Mouse (Mus musculus): ENCODE measurements at regions not wholly inside any gene's neighbourhood (a gene's known extent, or its start where the extent isn't known, plus 50 kb on each side); places are given as distances from the start of the nearest gene placed in this dataset.

DNA sequence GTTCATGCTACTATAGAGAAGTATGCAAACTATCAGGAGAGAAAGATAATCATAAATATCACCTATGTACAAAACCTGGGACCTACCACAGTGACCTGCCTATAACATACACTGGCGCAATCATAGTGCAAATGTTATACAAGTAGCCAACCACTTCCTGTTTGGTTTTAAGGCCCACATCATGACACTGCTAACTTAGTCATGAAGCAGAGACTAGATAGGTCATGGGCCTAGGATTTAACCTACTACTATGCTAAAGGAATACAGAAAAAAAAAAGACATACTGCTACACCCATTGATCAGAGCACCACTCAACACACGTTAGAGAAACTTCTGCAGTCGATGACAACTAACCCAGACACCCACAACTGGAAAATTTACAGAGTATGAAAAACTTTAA, 498.6 kb upstream of the Acvr2a start:
- no peak for TF ChIP-seq CTCF (IDR thresholded peaks at IDR 0.05; ENCODE audit: borderline replicate concordance, insufficient read depth, low read depth, low read length)
- no peak for TF ChIP-seq POLR2A (IDR thresholded peaks at IDR 0.05; ENCODE audit: borderline replicate concordance, insufficient read depth, low read length)
- Histone ChIP-seq H3K4me3 (replicated peaks; ENCODE audit: insufficient read depth, low read depth, low read length) (no peak overlapping the region), H3K27me3 (ENCODE audit: control insufficient read depth, insufficient read depth, low read length) (no peaks in the 10 kb centered on the region), H3K4me1 (ENCODE audit: control insufficient read depth, insufficient read depth, low read length) (peaks cover 6% of the 10 kb centered on the region; the same call in 1 of the 2 replicates), H3K27ac (ENCODE audit: insufficient read depth, low read length) (no peak overlapping the region)
- WGBS, result 96% methylated on average over 3 of the region's 3 CpGs
- no peak for DNase-seq

GRCm38 (mm10) chr2:48316180-48316889, 497.6 kb upstream of the Acvr2a start:
- TF ChIP-seq POLR2A (IDR thresholded peaks at IDR 0.05; ENCODE audit: borderline replicate concordance, insufficient read depth, low read length), result no peak
- no peak for TF ChIP-seq CTCF (IDR thresholded peaks at IDR 0.05; ENCODE audit: borderline replicate concordance, insufficient read depth, low read depth, low read length)
- DNase-seq, result no peak
- Histone ChIP-seq H3K4me1 (ENCODE audit: control insufficient read depth, insufficient read depth, low read length) (peaks cover 6% of the 10 kb centered on the region; the same call in 1 of the 2 replicates), H3K4me3 (replicated peaks; ENCODE audit: insufficient read depth, low read depth, low read length) (no peak overlapping the region), H3K27me3 (ENCODE audit: control insufficient read depth, insufficient read depth, low read length) (no peaks in the 10 kb centered on the region), H3K27ac (ENCODE audit: insufficient read depth, low read length) (no peak overlapping the region)
- 91% methylated on average over 8 of the region's 8 CpGs for WGBS

- H3K4me3 ChIP-seq (replicated peaks; ENCODE audit: insufficient read depth, low read depth, low read length), result peak overlapping the region; percentile 45
- WGBS, result 5% methylated on average over 7 of the region's 7 CpGs
- H3K27ac ChIP-seq (ENCODE audit: insufficient read depth, low read length), result no peak overlapping the region
- peak; percentile 57 to 70 for DNase-seq
- no peaks in the 10 kb centered on the region for H3K27me3 ChIP-seq (ENCODE audit: control insufficient read depth, insufficient read depth, low read length)
- TF ChIP-seq POLR2A (IDR thresholded peaks at IDR 0.05; ENCODE audit: borderline replicate concordance, insufficient read depth, low read length), result no peak
- no peak for TF ChIP-seq CTCF (IDR thresholded peaks at IDR 0.05; ENCODE audit: borderline replicate concordance, insufficient read depth, low read depth, low read length)
- peaks cover 6% of the 10 kb centered on the region; the same call in 1 of the 2 replicates for H3K4me1 ChIP-seq (ENCODE audit: control insufficient read depth, insufficient read depth, low read length)
These were observed 496.1 kb upstream of the Acvr2a start for GRCm38 (mm10) chr2:48317821-48318220.

- Histone ChIP-seq H3K27ac (ENCODE audit: insufficient read depth, low read length) (no peak overlapping the region), H3K27me3 (ENCODE audit: control insufficient read depth, insufficient read depth, low read length) (no peaks in the 10 kb centered on the region), H3K4me3 (replicated peaks; ENCODE audit: insufficient read depth, low read depth, low read length) (no peak overlapping the region), H3K4me1 (ENCODE audit: control insufficient read depth, insufficient read depth, low read length) (peaks cover 6% of the 10 kb centered on the region; the same call in 1 of the 2 replicates)
- WGBS, result 72% methylated on average over 8 of the region's 8 CpGs
- TF ChIP-seq POLR2A (IDR thresholded peaks at IDR 0.05; ENCODE audit: borderline replicate concordance, insufficient read depth, low read length), result no peak
- TF ChIP-seq CTCF (IDR thresholded peaks at IDR 0.05; ENCODE audit: borderline replicate concordance, insufficient read depth, low read depth, low read length), result no peak
- no peak for DNase-seq
These were observed 495.4 kb upstream of the Acvr2a start for GRCm38 (mm10) chr2:48318384-48319030.

DNA sequence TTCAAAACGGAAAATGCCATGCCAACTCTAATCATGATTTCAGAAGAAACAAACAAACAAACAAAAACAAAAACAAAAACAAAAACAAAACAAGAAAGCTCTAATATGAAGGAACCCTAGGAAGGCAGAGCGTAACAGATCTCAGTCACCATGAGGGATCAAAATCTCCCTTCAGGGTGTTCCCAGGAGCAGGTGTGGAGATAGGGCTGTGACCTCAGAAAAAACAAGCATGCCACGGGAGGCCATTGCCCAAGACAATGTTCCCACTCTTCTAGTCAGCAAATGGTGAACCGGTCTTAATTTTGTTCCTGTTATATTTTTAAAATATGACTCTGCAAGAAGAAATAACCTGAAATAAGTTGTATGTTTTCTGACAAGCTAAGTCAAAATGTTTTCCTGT, 492.4 kb upstream of the Acvr2a start:
- TF ChIP-seq POLR2A (IDR thresholded peaks at IDR 0.05; ENCODE audit: borderline replicate concordance, insufficient read depth, low read length), result no peak
- no peak for TF ChIP-seq CTCF (IDR thresholded peaks at IDR 0.05; ENCODE audit: borderline replicate concordance, insufficient read depth, low read depth, low read length)
- H3K27me3 ChIP-seq (ENCODE audit: control insufficient read depth, insufficient read depth, low read length), result no peaks in the 10 kb centered on the region

DNA sequence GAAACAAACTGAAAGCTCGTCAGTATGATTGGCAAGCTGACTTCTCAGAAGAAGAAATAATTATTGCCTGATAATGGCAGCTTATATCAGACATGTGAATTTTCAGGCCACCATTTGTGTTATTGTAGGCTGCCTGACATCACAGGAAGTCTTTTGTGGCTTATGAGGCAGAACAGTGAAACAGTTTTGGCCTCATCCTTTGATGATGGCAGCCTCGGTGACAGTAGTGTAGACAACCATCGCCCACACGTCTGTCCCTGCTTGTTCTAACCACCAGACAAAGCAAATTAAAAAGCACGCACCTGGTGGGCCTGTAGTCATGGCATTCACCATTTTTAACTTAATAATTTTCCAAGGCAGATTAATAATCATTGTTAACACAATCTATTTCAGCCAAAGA, 491.6 kb upstream of the Acvr2a start:
- H3K4me1 ChIP-seq (ENCODE audit: control insufficient read depth, insufficient read depth, low read length), result peaks cover 6% of the 10 kb centered on the region; the same call in 1 of the 2 replicates
- no peak overlapping the region for H3K4me3 ChIP-seq (replicated peaks; ENCODE audit: insufficient read depth, low read depth, low read length)
- WGBS, result 79% methylated on average over 5 of the region's 5 CpGs
- TF ChIP-seq POLR2A (IDR thresholded peaks at IDR 0.05; ENCODE audit: borderline replicate concordance, insufficient read depth, low read length) (no peak), CTCF (IDR thresholded peaks at IDR 0.05; ENCODE audit: borderline replicate concordance, insufficient read depth, low read depth, low read length) (no peak)
- H3K27ac ChIP-seq (ENCODE audit: insufficient read depth, low read length), result no peak overlapping the region
- no peak for DNase-seq
- no peaks in the 10 kb centered on the region for H3K27me3 ChIP-seq (ENCODE audit: control insufficient read depth, insufficient read depth, low read length)

More for the DNA sequence above, 492.4 kb upstream of the Acvr2a start:
- Histone ChIP-seq H3K4me1 (ENCODE audit: control insufficient read depth, insufficient read depth, low read length) (peaks cover 6% of the 10 kb centered on the region; the same call in 1 of the 2 replicates), H3K4me3 (replicated peaks; ENCODE audit: insufficient read depth, low read depth, low read length) (no peak overlapping the region), H3K27ac (ENCODE audit: insufficient read depth, low read length) (no peak overlapping the region)
- 94% methylated on average over 4 of the region's 4 CpGs for WGBS
- DNase-seq, result no peak

GRCm38 (mm10) chr2:48328204-48328603, 485.7 kb upstream of the Acvr2a start:
- Histone ChIP-seq H3K27ac (ENCODE audit: insufficient read depth, low read length) (no peak overlapping the region), H3K27me3 (ENCODE audit: control insufficient read depth, insufficient read depth, low read length) (no peaks in the 10 kb centered on the region; the same call in 1 of the 2 replicates), H3K4me1 (ENCODE audit: control insufficient read depth, insufficient read depth, low read length) (no peaks in the 10 kb centered on the region), H3K4me3 (replicated peaks; ENCODE audit: insufficient read depth, low read depth, low read length) (no peak overlapping the region)
- DNase-seq, result no peak
- no peak for TF ChIP-seq POLR2A (IDR thresholded peaks at IDR 0.05; ENCODE audit: borderline replicate concordance, insufficient read depth, low read length)
- no peak for TF ChIP-seq CTCF (IDR thresholded peaks at IDR 0.05; ENCODE audit: borderline replicate concordance, insufficient read depth, low read depth, low read length)

DNA sequence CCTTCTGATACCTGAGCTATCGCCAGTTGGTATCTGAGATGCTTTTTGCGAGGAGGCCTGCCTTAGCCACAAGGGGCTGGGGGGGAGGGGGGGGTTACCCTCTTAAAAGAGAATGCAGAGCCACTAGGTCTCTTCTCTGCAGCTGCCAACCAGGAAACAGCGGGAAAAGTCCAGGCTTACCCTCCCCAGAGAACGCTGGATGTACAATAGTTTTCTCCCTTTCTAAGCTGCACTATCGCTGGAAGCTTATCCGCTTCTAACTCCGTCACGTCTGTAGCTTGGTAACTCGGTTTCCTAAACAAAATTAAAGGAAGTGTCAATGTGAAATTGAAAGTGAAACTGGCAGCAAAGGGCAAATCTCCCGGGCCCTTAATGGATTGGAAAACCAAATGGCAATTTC, 481.1 kb upstream of the Acvr2a start:
- no peak for TF ChIP-seq POLR2A (IDR thresholded peaks at IDR 0.05; ENCODE audit: borderline replicate concordance, insufficient read depth, low read length)
- TF ChIP-seq CTCF (IDR thresholded peaks at IDR 0.05; ENCODE audit: borderline replicate concordance, insufficient read depth, low read depth, low read length), result no peak
- 65% methylated on average over 10 of the region's 10 CpGs for WGBS
- no peak overlapping the region for H3K4me3 ChIP-seq (replicated peaks; ENCODE audit: insufficient read depth, low read depth, low read length)
- no peaks in the 10 kb centered on the region for H3K4me1 ChIP-seq (ENCODE audit: control insufficient read depth, insufficient read depth, low read length)
- H3K27ac ChIP-seq (ENCODE audit: insufficient read depth, low read length), result no peak overlapping the region
- H3K27me3 ChIP-seq (ENCODE audit: control insufficient read depth, insufficient read depth, low read length), result no peaks in the 10 kb centered on the region; the same call in 1 of the 2 replicates
- no peak for DNase-seq
